Mouse (Mus musculus): Measurements from ENCODE around the gene Igflr1. TPM values are rescaled to one million over a fixed set of nuclear protein-coding genes. Genes with fewer than 3 reads are reported as not detected.

Igflr1 gene
- 1 to 10 TPM; 1.9 to 2.5 TPM for total RNA-seq (2021)
- long read RNA-seq, experiment 1, result 0 reads
- long read RNA-seq, experiment 2, result 0 reads

GRCm38 (mm10) chr7:30564970-30565571 lies at the start of gene Igflr1:
Gene Igflr1 (plus strand): TSS chr7:30565427.
- intact Hi-C loops (cut with DNase I), result loop anchor here (1.0 to 2.0 kb wide), 2 partner anchors 18 to 23 kb away; partner anchors contain the start of gene Kmt2b

GRCm38 (mm10) chr7:30518325-30518724 lies 46.9 kb upstream of the Igflr1 start:
- no peak for DNase-seq
- intact Hi-C loops (cut with DNase I), result no loop called here

More at GRCm38 (mm10) chr7:30564970-30565571, at the start of gene Igflr1:
- no peak for DNase-seq

GRCm38 (mm10) chr7:30520396-30520795 lies 44.8 kb upstream of the Igflr1 start:
- no peak for DNase-seq
- intact Hi-C loops (cut with DNase I), result no loop called here

GRCm38 (mm10) chr7:30520856-30521255 lies 44.4 kb upstream of the Igflr1 start:
- intact Hi-C loops (cut with DNase I), result no loop called here
- no peak for DNase-seq

- DNase-seq, result no peak
- intact Hi-C loops (cut with DNase I), result no loop called here
These were observed 42.4 kb upstream of the Igflr1 start for GRCm38 (mm10) chr7:30522871-30523270.

- no peak for DNase-seq
- intact Hi-C loops (cut with DNase I), result no loop called here
These were observed 40.7 kb upstream of the Igflr1 start for GRCm38 (mm10) chr7:30524487-30524886.

GRCm38 (mm10) chr7:30525954-30526353 lies 39.3 kb upstream of the Igflr1 start:
- intact Hi-C loops (cut with DNase I), result no loop called here
- DNase-seq, result no peak

GRCm38 (mm10) chr7:30526399-30526798 lies 38.8 kb upstream of the Igflr1 start:
- DNase-seq, result no peak
- intact Hi-C loops (cut with DNase I), result no loop called here

- intact Hi-C loops (cut with DNase I), result no loop called here
- DNase-seq, result no peak
These were observed 38.2 kb upstream of the Igflr1 start for GRCm38 (mm10) chr7:30526981-30527380.

GRCm38 (mm10) chr7:30531291-30531815 lies 33.9 kb upstream of the Igflr1 start:
- peak in 1 of 2 experiments; percentile 1 for DNase-seq
- intact Hi-C loops (cut with DNase I), result no loop called here

GRCm38 (mm10) chr7:30532931-30533330 lies 32.3 kb upstream of the Igflr1 start:
- intact Hi-C loops (cut with DNase I), result no loop called here
- DNase-seq, result peak; percentile 43 to 55

GRCm38 (mm10) chr7:30533941-30534632 lies 31.1 kb upstream of the Igflr1 start:
- intact Hi-C loops (cut with DNase I), result no loop called here
- no peak for DNase-seq

GRCm38 (mm10) chr7:30534633-30535577 lies 30.3 kb upstream of the Igflr1 start, which contains the start of gene Arhgap33:
Gene Arhgap33 (minus strand): TSS chr7:30535060.
- intact Hi-C loops (cut with DNase I), result no loop called here
- DNase-seq, result peak; percentile 96 to 97

- intact Hi-C loops (cut with DNase I), result no loop called here
- DNase-seq, result no peak
These were observed 24.7 kb upstream of the Igflr1 start for GRCm38 (mm10) chr7:30540572-30540971.

- intact Hi-C loops (cut with DNase I), result no loop called here
These were observed 20.9 kb upstream of the Igflr1 start for GRCm38 (mm10) chr7:30544327-30544726.

GRCm38 (mm10) chr7:30549880-30550279 lies 15.3 kb upstream of the Igflr1 start:
- DNase-seq, result no peak
- intact Hi-C loops (cut with DNase I), result loop anchor here (5.0 kb wide), 1 partner anchor 58 kb away; the partner anchor contains the start of gene Prodh2

More at GRCm38 (mm10) chr7:30544327-30544726, 20.9 kb upstream of the Igflr1 start:
- no peak for DNase-seq

GRCm38 (mm10) chr7:30550603-30551002 lies 14.6 kb upstream of the Igflr1 start:
- intact Hi-C loops (cut with DNase I), result loop anchor here (5.0 kb wide), 1 partner anchor 58 kb away; the partner anchor contains the start of gene Prodh2
- no peak for DNase-seq

- DNase-seq, result no peak
- intact Hi-C loops (cut with DNase I), result loop anchor here (5.0 kb wide), 1 partner anchor 59 kb away; the partner anchor contains the start of gene Prodh2
These were observed 13.7 kb upstream of the Igflr1 start for GRCm38 (mm10) chr7:30551445-30552101.

Data from heart, postnatal 14 days (tissue).